Mouse (Mus musculus) right cerebral cortex, postnatal 10 days (tissue): ENCODE results near the gene Olfr681.
"Not testable (repeated sequence)": the region's sequence is repeated elsewhere in the genome, so short reads cannot be mapped to it uniquely, and the experiment has no call there.

Experiments
- DNase-seq, 2 experiments: peaks; one replicate each; pipeline ENCODE4 v3.0.0; 2021; ENCODE audit warnings: low spot score in 2 of 2

Olfr681 gene

GRCm38 (mm10) chr7:105116536-105116935, at the start of gene Olfr681:
Gene Olfr681, plus strand, starts transcription at chr7:105116836.
- DNase-seq = no peak

GRCm38 (mm10) chr7:105080905-105081304, 35.7 kb upstream of the Olfr681 start, which contains the start of gene Olfr679:
Gene Olfr679, plus strand, starts transcription at chr7:105081205.
- DNase-seq = no peak

- not testable (repeated sequence) for DNase-seq
These were observed 23.9 kb upstream of the Olfr681 start, which contains the start of gene Olfr680-ps1 for GRCm38 (mm10) chr7:105092717-105093116. Gene Olfr680-ps1, minus strand, starts transcription at chr7:105092817.

GRCm38 (mm10) chr7:105141275-105141674, 24.6 kb downstream of the Olfr681 start:
- no peak for DNase-seq

- DNase-seq = no peak
These were observed 30.3 kb downstream of the Olfr681 start, which contains the start of gene Olfr683 for GRCm38 (mm10) chr7:105146912-105147311. Gene Olfr683, minus strand, starts transcription at chr7:105147012.

GRCm38 (mm10) chr7:105163553-105163952, 46.9 kb downstream of the Olfr681 start, which contains the start of gene Olfr684:
Gene Olfr684, minus strand, starts transcription at chr7:105163653.
- no peak for DNase-seq

- peak; percentile 50 to 57 for DNase-seq
These were observed 54.1 kb downstream of the Olfr681 start for GRCm38 (mm10) chr7:105170773-105171172.
